Mouse (Mus musculus) liver, embryonic 11.5 days (tissue): Measurements from ENCODE around the gene Eif4b. TPM values are rescaled to one million over a fixed set of nuclear protein-coding genes. Genes with fewer than 3 reads are reported as not detected.

Experiments used
- ATAC-seq: fragments of 200-750 bp; cut with Nextera tagmentation; replicated peaks from 2 replicates; pipeline ENCODE4 v1.8.0; 2017; ENCODE audit warnings: moderate number of reproducible peaks, mild to moderate bottlenecking, moderate TSS enrichment, moderate library complexity; ENCODE audit not compliant: low FRiP score
- DNase-seq: peaks from one replicate; pipeline ENCODE4 v3.0.0-alpha.2; 2017; ENCODE audit warnings: low spot score
- H3K27ac ChIP-seq: fragments of 300-500 bp; sonication (generic); 2 replicates; pipeline ENCODE4 v1.5.1; 2014; ENCODE audit warnings: mild to moderate bottlenecking, low read depth, low read length, control low read depth
- H3K27me3 ChIP-seq: fragments of 300-500 bp; sonication (generic); replicated peaks from 2 replicates; pipeline ENCODE4 v1.6.1; 2014; ENCODE audit warnings: low read length, mixed read lengths; ENCODE audit not compliant: control insufficient read depth, insufficient read depth
- H3K36me3 ChIP-seq: fragments of 300-500 bp; sonication (generic); 2 replicates; pipeline ENCODE4 v1.6.1; 2014; ENCODE audit warnings: mild to moderate bottlenecking, low read length, moderate library complexity, mixed read lengths; ENCODE audit not compliant: control insufficient read depth, insufficient read depth
- H3K4me1 ChIP-seq: fragments of 300-500 bp; sonication (generic); replicated peaks from 2 replicates; pipeline ENCODE4 v1.6.1; 2014; ENCODE audit warnings: low read length, mixed read lengths; ENCODE audit not compliant: control insufficient read depth, insufficient read depth
- H3K4me2 ChIP-seq: fragments of 300-500 bp; sonication (generic); 2 replicates; pipeline ENCODE4 v1.6.1; 2014; ENCODE audit warnings: mild to moderate bottlenecking, control low read depth, moderate library complexity
- H3K4me3 ChIP-seq: fragments of 300-500 bp; sonication (generic); 2 replicates; pipeline ENCODE4 v1.5.1; 2014; ENCODE audit warnings: low read depth, low read length, control low read depth
- H3K9ac ChIP-seq: fragments of 300-500 bp; sonication (generic); 2 replicates; pipeline ENCODE4 v1.6.1; 2014; ENCODE audit warnings: low read depth, low read length, control low read depth
- H3K9me3 ChIP-seq: fragments of 300-500 bp; sonication (generic); 2 replicates; pipeline ENCODE4 v1.6.1; 2016; ENCODE audit warnings: low read length, inconsistent platforms, mixed read lengths; ENCODE audit not compliant: control insufficient read depth
- WGBS: fragments of 180-500 bp; shearing (Covaris S2); extraction: QIAGEN DNeasy Blood & Tissue Kit; methylation state at CpG from one replicate; pipeline ENCODE4 v1.1.7; 2014; 5-methylcytosine and 5-hydroxymethylcytosine counted together
- polyA plus RNA-seq: library from polyadenylated mRNA; unstranded; fragments of >200 nt; fragmentation: Nextera tagmentation; extraction: Ambion mirVana; gene quantifications from 2 replicates; pipeline ENCODE4 v1.2.1, GENCODE M21; 2014

The Eif4b gene
- polyA plus RNA-seq, 1 experiment from 2014 or later: 154 TPM

GRCm38 (mm10) chr15:102110271-102110670, 36.7 kb downstream of the Eif4b start:
- 86% methylated on average over 7 of the region's 7 CpGs for WGBS

GRCm38 (mm10) chr15:102110701-102111494, 37.3 kb downstream of the Eif4b start:
- DNase-seq: no peak
- Histone ChIP-seq H3K27me3 (peaks cover 9% of the 10 kb centered on the region), H3K9me3 (no peaks in the 10 kb centered on the region), H3K4me1 (peaks cover 18% of the 10 kb centered on the region), H3K4me2 (no peak overlapping the region), H3K4me3 (no peak overlapping the region), H3K27ac (no peak overlapping the region), H3K36me3 (peaks cover 7% of the 10 kb centered on the region; the same call in 1 of the 2 replicates), H3K9ac (no peak overlapping the region)
- WGBS: 70% methylated on average over 29 of the region's 29 CpGs
- ATAC-seq: no peak

More at GRCm38 (mm10) chr15:102110271-102110670, 36.7 kb downstream of the Eif4b start:
- ATAC-seq (no peak), DNase-seq (no peak)
- H3K27ac ChIP-seq: no peak overlapping the region
- H3K27me3 ChIP-seq: peaks cover 10% of the 10 kb centered on the region
- H3K4me2 ChIP-seq: no peak overlapping the region
- H3K9ac ChIP-seq: no peak overlapping the region
- H3K4me1 ChIP-seq: peaks cover 17% of the 10 kb centered on the region
- peaks cover 7% of the 10 kb centered on the region; the same call in 1 of the 2 replicates for H3K36me3 ChIP-seq
- H3K4me3 ChIP-seq: no peak overlapping the region
- no peaks in the 10 kb centered on the region for H3K9me3 ChIP-seq

DNA sequence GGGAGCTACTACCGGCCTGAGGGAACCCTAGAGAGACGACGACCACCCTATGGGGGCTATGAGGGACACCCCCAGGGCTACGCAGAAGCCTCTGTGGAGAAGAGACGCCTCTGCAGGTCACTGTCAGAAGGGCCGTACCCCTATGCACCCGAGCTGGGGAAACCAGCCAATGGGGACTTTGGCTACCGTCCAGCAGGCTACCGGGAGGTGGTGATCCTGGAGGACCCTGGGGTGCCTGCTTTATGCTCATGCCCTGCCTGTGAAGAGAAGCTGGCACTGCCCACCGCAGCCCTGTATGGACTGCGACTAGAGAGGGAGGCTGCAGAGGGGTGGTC, 37.9 kb downstream of the Eif4b start:
- DNase-seq (no peak), ATAC-seq (no peak)
- Histone ChIP-seq H3K27ac (no peak overlapping the region), H3K27me3 (peaks cover 4% of the 10 kb centered on the region; the same call in 1 of the 2 replicates), H3K4me1 (peaks cover 15% of the 10 kb centered on the region), H3K9me3 (no peaks in the 10 kb centered on the region), H3K9ac (no peak overlapping the region), H3K4me3 (no peak overlapping the region), H3K36me3 (peaks cover 10% of the 10 kb centered on the region; the same call in 1 of the 2 replicates), H3K4me2 (no peak overlapping the region)
- WGBS: 86% methylated on average over 11 of the region's 11 CpGs

DNA sequence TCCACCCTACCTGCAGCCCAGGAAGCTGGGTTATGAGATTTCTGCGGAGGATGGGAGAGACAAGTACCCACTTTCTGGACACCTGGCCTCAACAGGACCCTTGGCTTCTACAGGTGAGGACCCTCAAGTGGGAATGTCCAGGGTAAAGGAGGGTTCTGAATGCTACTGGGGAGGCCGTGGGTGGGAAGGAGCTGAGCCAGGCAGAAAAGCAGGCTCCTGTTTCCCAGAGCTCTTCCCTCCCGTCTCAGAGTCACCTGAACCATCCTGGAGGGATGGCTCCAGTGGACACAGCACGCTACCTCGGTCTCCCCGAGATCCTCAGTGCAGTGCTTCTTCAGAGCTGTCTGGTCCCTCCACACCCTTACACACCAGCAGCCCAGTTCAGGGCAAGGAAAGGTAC, 38.6 kb downstream of the Eif4b start:
- H3K4me3 ChIP-seq: no peak overlapping the region
- H3K4me2 ChIP-seq: no peak overlapping the region
- peaks cover 9% of the 10 kb centered on the region; the same call in 1 of the 2 replicates for H3K4me1 ChIP-seq
- ATAC-seq (no peak), DNase-seq (no peak)
- no peaks in the 10 kb centered on the region for H3K9me3 ChIP-seq
- WGBS: 87% methylated on average over 6 of the region's 6 CpGs
- H3K27ac ChIP-seq: no peak overlapping the region
- peaks cover 12% of the 10 kb centered on the region; the same call in 1 of the 2 replicates for H3K36me3 ChIP-seq
- no peaks in the 10 kb centered on the region for H3K27me3 ChIP-seq
- no peak overlapping the region for H3K9ac ChIP-seq

DNA sequence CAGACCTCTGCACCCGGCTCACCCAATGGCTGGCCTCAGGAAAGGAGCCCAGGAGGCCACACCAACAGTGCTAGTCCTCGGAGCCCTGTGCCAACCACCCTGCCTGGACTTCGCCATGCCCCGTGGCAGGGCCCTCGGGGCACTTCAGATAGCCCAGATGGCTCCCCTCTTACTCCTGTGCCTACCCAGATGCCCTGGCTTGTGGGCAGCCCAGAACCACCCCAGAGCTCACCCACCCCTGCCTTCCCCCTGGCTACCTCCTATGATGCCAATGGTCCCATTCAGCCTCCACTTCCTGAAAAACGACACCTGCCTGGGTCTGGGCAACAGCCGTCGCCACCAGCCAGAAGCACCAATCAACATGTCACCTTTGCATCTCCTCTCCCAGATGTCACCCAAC, 39.3 kb downstream of the Eif4b start:
- 73% methylated on average over 8 of the region's 8 CpGs for whole genome bisulfite sequencing
- no peaks in the 10 kb centered on the region for H3K27me3 ChIP-seq
- no peak overlapping the region for H3K9ac ChIP-seq
- ATAC-seq (no peak), DNase-seq (no peak)
- peaks cover 15% of the 10 kb centered on the region; the same call in 1 of the 2 replicates for H3K36me3 ChIP-seq
- H3K4me1 ChIP-seq: peaks cover 3% of the 10 kb centered on the region; the same call in 1 of the 2 replicates
- H3K9me3 ChIP-seq: no peaks in the 10 kb centered on the region
- no peak overlapping the region for H3K4me3 ChIP-seq
- H3K4me2 ChIP-seq: no peak overlapping the region
- no peak overlapping the region for H3K27ac ChIP-seq

DNA sequence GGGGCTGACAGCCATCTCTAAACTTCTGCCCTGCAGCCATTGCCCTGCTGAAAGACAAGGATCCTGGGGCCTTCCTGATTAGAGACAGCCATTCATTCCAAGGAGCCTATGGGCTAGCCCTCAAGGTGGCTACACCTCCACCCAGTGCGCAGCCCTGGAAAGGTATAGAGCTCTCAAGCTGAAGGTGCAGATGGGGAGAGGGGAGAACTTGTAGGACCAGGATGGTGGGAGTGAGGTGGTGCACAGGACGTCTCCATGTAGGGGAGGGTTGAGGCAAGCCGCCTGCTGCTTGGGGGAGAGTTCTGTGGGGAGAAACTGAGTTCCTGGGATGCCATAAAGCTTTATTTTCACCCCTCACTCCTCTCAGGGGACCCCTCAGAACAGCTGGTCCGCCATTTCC, 40.1 kb downstream of the Eif4b start:
- H3K4me2 ChIP-seq: no peak overlapping the region
- H3K4me1 ChIP-seq: peaks cover 3% of the 10 kb centered on the region; the same call in 1 of the 2 replicates
- no peak overlapping the region for H3K9ac ChIP-seq
- no peak for ATAC-seq
- H3K36me3 ChIP-seq: peaks cover 22% of the 10 kb centered on the region; the same call in 1 of the 2 replicates
- no peaks in the 10 kb centered on the region for H3K27me3 ChIP-seq
- H3K4me3 ChIP-seq: no peak overlapping the region
- DNase-seq: no peak
- WGBS: 78% methylated on average over 4 of the region's 4 CpGs
- no peaks in the 10 kb centered on the region for H3K9me3 ChIP-seq
- H3K27ac ChIP-seq: no peak overlapping the region

DNA sequence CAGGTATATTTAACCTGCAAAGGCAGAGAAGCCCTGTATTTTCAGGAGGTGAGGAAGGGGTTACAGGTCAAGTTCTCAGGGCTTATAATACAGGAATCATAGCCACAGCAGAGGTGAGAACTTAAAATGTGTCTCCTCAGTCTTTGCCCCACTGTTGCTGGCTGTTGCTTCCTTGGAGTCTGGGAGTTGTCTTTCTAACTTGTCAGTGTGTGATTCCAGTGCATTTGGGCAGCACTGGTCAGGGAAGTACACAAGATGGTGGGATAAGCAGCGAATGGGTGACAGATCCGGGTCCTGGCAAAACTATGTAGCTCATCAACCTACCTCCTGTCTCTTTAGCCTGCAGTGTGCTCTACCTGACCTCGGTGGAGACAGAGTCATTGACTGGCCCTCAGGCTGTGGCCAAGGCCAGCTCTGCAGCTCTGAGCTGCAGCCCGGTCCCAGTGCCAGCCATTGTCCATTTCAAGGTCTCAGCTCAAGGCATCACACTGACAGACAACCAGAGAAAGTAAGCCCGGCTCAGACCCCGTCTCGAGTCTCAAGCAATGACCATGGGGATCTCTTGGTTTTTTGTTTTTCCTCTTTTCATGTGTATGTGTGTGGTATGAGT, 41.2 kb downstream of the Eif4b start:
- H3K4me2 ChIP-seq: no peak overlapping the region
- 86% methylated on average over 7 of the region's 7 CpGs for WGBS
- peaks cover 29% of the 10 kb centered on the region; the same call in 1 of the 2 replicates for H3K36me3 ChIP-seq
- no peak for ATAC-seq
- no peaks in the 10 kb centered on the region for H3K27me3 ChIP-seq
- DNase-seq: no peak
- no peak overlapping the region for H3K27ac ChIP-seq
- H3K9ac ChIP-seq: no peak overlapping the region
- no peaks in the 10 kb centered on the region for H3K9me3 ChIP-seq
- peaks cover 3% of the 10 kb centered on the region; the same call in 1 of the 2 replicates for H3K4me1 ChIP-seq
- no peak overlapping the region for H3K4me3 ChIP-seq

- H3K36me3 ChIP-seq: peaks cover 27% of the 10 kb centered on the region
- no peak overlapping the region for H3K4me3 ChIP-seq
- WGBS: 68% methylated on average over 9 of the region's 9 CpGs
- no peak overlapping the region for H3K27ac ChIP-seq
- peaks cover 3% of the 10 kb centered on the region; the same call in 1 of the 2 replicates for H3K4me1 ChIP-seq
- H3K27me3 ChIP-seq: no peaks in the 10 kb centered on the region
- DNase-seq (no peak), ATAC-seq (0 out of 2 replicates have a peak, but pooled peaks have one; percentile 38)
- H3K4me2 ChIP-seq: no peak overlapping the region
- H3K9ac ChIP-seq: no peak overlapping the region
- H3K9me3 ChIP-seq: no peaks in the 10 kb centered on the region
These were observed 42.2 kb downstream of the Eif4b start for GRCm38 (mm10) chr15:102115731-102116231.
